Mouse (Mus musculus) natural killer cell, adult 2 months (primary cell): ENCODE measurements around the gene Prmt7.
"Not testable (repeated sequence)": the region's sequence is repeated elsewhere in the genome, so short reads cannot be mapped to it uniquely, and the experiment has no call there.

Experiments used
- DNase-seq, 2 experiments: peaks; one replicate each; pipeline ENCODE4 v3.0.0; 2022; ENCODE audit warnings: low spot score in 2 of 2

Gene Prmt7

GRCm38 (mm10) chr8:106210821-106211345 lies at the start of gene Prmt7, which contains the start of gene Slc7a6os:
Prmt7 (plus strand) TSS chr8:106210936.
Slc7a6os (minus strand) TSS chr8:106210935.
- peak; percentile 89 to 90 for DNase-seq

- no peak for DNase-seq
These were observed 47.5 kb upstream of the Prmt7 start for GRCm38 (mm10) chr8:106163251-106163650.

GRCm38 (mm10) chr8:106165460-106165859 lies 45.3 kb upstream of the Prmt7 start:
- DNase-seq: peak; percentile 67 to 71

- DNase-seq: peak; percentile 72 to 85
These were observed 42.2 kb upstream of the Prmt7 start, which contains the start of gene Slc7a6 for GRCm38 (mm10) chr8:106168356-106169016. Slc7a6 (plus strand) TSS chr8:106168857.

- peak in 1 of 2 experiments; percentile 22 for DNase-seq
These were observed 41.5 kb upstream of the Prmt7 start for GRCm38 (mm10) chr8:106169017-106169933.

- DNase-seq: no peak
These were observed 40.7 kb upstream of the Prmt7 start for GRCm38 (mm10) chr8:106169934-106170480.

GRCm38 (mm10) chr8:106173566-106173965 lies 37.2 kb upstream of the Prmt7 start:
- no peak for DNase-seq

GRCm38 (mm10) chr8:106176891-106177290 lies 33.8 kb upstream of the Prmt7 start:
- no peak for DNase-seq

- no peak for DNase-seq
These were observed 33.1 kb upstream of the Prmt7 start for GRCm38 (mm10) chr8:106177594-106177993.

- DNase-seq: no peak
These were observed 32.3 kb upstream of the Prmt7 start for GRCm38 (mm10) chr8:106178428-106178827.

- no peak for DNase-seq
These were observed 25.0 kb upstream of the Prmt7 start for GRCm38 (mm10) chr8:106185628-106186270.

- DNase-seq: no peak
These were observed 24.3 kb upstream of the Prmt7 start for GRCm38 (mm10) chr8:106186394-106186793.

GRCm38 (mm10) chr8:106189162-106189561 lies 21.6 kb upstream of the Prmt7 start:
- DNase-seq: no peak

GRCm38 (mm10) chr8:106191639-106192038 lies 19.1 kb upstream of the Prmt7 start:
- no peak for DNase-seq

GRCm38 (mm10) chr8:106193162-106193561 lies 17.6 kb upstream of the Prmt7 start:
- DNase-seq: no peak

- DNase-seq: no peak
These were observed 16.7 kb upstream of the Prmt7 start for GRCm38 (mm10) chr8:106194062-106194461.

GRCm38 (mm10) chr8:106198741-106199140 lies 12.0 kb upstream of the Prmt7 start:
- DNase-seq: peak; percentile 22 to 42

- DNase-seq: not testable (repeated sequence)
These were observed 11.1 kb upstream of the Prmt7 start for GRCm38 (mm10) chr8:106199596-106199995.

GRCm38 (mm10) chr8:106210035-106210731 lies 553 bp upstream of the Prmt7 start:
- DNase-seq: peak; percentile 7 to 8

- DNase-seq: no peak
These were observed 685 bp downstream of the Prmt7 start for GRCm38 (mm10) chr8:106211421-106211820.

GRCm38 (mm10) chr8:106213959-106214358 lies 3.2 kb downstream of the Prmt7 start:
- no peak for DNase-seq
